Mouse (Mus musculus): ENCODE data around the gene Rapgef4.

Rapgef4 gene

DNA sequence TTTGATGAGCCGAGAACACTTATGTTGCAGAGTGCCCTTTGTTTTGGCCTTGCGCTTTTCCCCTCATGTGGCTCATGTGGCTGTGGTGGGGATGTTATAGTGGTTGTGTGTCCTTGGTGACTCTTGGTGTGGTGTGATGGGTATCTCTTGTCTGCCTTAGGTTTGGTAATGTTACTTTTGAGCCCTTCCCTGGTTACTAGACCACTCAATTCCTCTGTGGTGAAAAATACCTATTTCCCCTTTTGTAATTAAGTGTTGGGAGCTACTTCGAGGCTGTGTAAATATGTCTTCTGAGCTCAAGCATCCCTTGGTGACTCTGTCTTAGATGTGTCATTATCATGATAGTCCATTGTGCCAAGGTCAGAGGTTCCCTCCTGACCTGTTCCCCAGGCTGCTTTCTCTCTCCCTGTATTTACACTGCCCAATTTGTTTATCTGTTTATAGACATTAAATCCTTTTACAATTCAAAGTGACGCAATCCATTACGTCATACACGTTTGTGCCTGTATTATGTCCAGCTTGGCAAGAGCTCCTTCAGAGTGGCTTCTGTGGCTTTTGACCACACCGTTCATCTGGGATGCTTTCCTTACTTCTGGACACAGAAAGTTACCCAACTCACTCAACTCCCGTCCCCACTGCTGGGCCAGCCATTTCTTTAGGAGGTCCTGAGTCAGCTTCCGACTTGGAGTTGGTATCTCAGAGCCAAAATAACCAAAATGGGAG lies 320.3 kb downstream of the Rapgef4 start:
- DNase-seq (ENCODE audit: extremely low read depth, low read depth, low spot score), result no peak

DNA sequence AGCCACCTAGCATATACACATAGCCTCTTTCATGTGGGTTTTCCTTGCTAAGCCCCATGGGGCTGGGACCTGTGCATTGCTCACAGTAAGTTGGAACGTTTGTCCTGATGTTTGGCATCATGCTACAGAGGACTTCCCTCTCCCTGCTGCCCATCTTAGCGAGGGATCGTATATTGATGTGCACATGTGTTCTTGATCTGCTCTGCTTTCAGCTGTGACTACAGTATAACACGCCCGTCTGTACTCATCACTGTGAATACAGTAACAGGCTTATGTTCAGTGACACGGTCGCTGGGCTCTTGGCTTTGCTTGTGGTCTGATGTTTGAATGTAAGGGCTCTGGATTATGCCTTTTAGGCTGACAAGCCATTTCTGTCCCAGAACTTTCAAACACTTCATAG lies 324.7 kb downstream of the Rapgef4 start:
- no peak for DNase-seq (ENCODE audit: extremely low read depth, low read depth, low spot score)
